Mouse (Mus musculus) kidney, embryonic 15.5 days (tissue): ENCODE data around the gene Znrf1. TPM values are rescaled to one million over a fixed set of nuclear protein-coding genes. Genes with fewer than 3 reads are reported as not detected.
"Not testable (repeated sequence)": the region's sequence is repeated elsewhere in the genome, so short reads cannot be mapped to it uniquely, and the experiment has no call there.

Source experiments
- ATAC-seq: fragments of 200-750 bp; cut with Nextera tagmentation; replicated peaks from 2 replicates; pipeline ENCODE4 v1.8.0; 2017; ENCODE audit warnings: moderate TSS enrichment; ENCODE audit not compliant: low FRiP score
- H3K27ac ChIP-seq: fragments of 300-500 bp; sonication (generic); 2 replicates; pipeline ENCODE4 v1.5.1; 2015; ENCODE audit warnings: mild to moderate bottlenecking, inconsistent platforms
- H3K27me3 ChIP-seq: fragments of 300-500 bp; sonication (generic); 2 replicates; pipeline ENCODE4 v1.6.1; 2015; ENCODE audit warnings: inconsistent platforms
- H3K36me3 ChIP-seq: fragments of 300-500 bp; sonication (generic); 2 replicates; pipeline ENCODE4 v1.6.1; 2015; ENCODE audit warnings: inconsistent platforms
- H3K4me1 ChIP-seq: fragments of 300-500 bp; sonication (generic); 2 replicates; pipeline ENCODE4 v1.6.1; 2015; ENCODE audit warnings: inconsistent platforms
- H3K4me2 ChIP-seq: fragments of 300-500 bp; sonication (generic); 2 replicates; pipeline ENCODE4 v1.6.1; 2015; ENCODE audit warnings: moderate library complexity, mild to moderate bottlenecking, inconsistent platforms
- H3K4me3 ChIP-seq: fragments of 300-500 bp; sonication (generic); replicated peaks from 2 replicates; pipeline ENCODE4 v1.5.1; 2015; ENCODE audit warnings: mild to moderate bottlenecking, inconsistent platforms
- H3K9ac ChIP-seq: fragments of 300-500 bp; sonication (generic); 2 replicates; pipeline ENCODE4 v1.6.1; 2015; ENCODE audit warnings: mild to moderate bottlenecking, inconsistent platforms
- H3K9me3 ChIP-seq: fragments of 300-500 bp; sonication (generic); replicated peaks from 2 replicates; pipeline ENCODE4 v1.6.1; 2016; ENCODE audit warnings: inconsistent platforms
- WGBS: fragments of 180-500 bp; shearing (Covaris S2); methylation state at CpG from one replicate; pipeline ENCODE4 v1.1.7; 2015; ENCODE audit warnings: mixed read lengths; 5-methylcytosine and 5-hydroxymethylcytosine counted together
- polyA plus RNA-seq: library from polyadenylated mRNA; unstranded; fragments of >200 nt; fragmentation: Nextera tagmentation; extraction: Ambion mirVana; gene quantifications from 2 replicates; pipeline ENCODE4 v1.2.1, GENCODE M21; 2015

Znrf1 gene
- polyA plus RNA-seq, 1 experiment from 2014 or later = 28.6 TPM

GRCm38 (mm10) chr8:111644286-111645051 lies 108.6 kb downstream of the Znrf1 start:
- not testable (repeated sequence) for H3K36me3 ChIP-seq
- H3K9ac ChIP-seq = peak overlapping the region; percentile 94; the same call in 1 of the 2 replicates

GRCm38 (mm10) chr8:111645715-111646114 lies 109.8 kb downstream of the Znrf1 start:
- H3K4me3 ChIP-seq = no peak overlapping the region
- no peaks in the 10 kb centered on the region for H3K9me3 ChIP-seq
- peaks cover 14% of the 10 kb centered on the region for H3K4me1 ChIP-seq
- no peaks in the 10 kb centered on the region for H3K27me3 ChIP-seq
- WGBS = 97% methylated on average over 8 of the region's 8 CpGs
- H3K4me2 ChIP-seq = no peak overlapping the region
- no peak overlapping the region for H3K27ac ChIP-seq
- no peak for ATAC-seq
- no peaks in the 10 kb centered on the region for H3K36me3 ChIP-seq
- no peak overlapping the region for H3K9ac ChIP-seq

More at GRCm38 (mm10) chr8:111644286-111645051, 108.6 kb downstream of the Znrf1 start:
- not testable (repeated sequence) for ATAC-seq, H3K9me3 ChIP-seq, H3K27me3 ChIP-seq
- Histone ChIP-seq H3K4me3 (peak overlapping the region; percentile 89), H3K4me1 (peaks cover 14% of the 10 kb centered on the region), H3K27ac (peak overlapping the region; percentile 96), H3K4me2 (peak overlapping the region; percentile 73)
- 54% methylated on average over 12 of the region's 12 CpGs for WGBS

GRCm38 (mm10) chr8:111648834-111649233 lies 112.9 kb downstream of the Znrf1 start:
- Histone ChIP-seq H3K27me3 (no peaks in the 10 kb centered on the region), H3K27ac (no peak overlapping the region), H3K9ac (no peak overlapping the region), H3K4me1 (peaks cover 4% of the 10 kb centered on the region; the same call in 1 of the 2 replicates), H3K4me2 (no peak overlapping the region), H3K4me3 (no peak overlapping the region), H3K9me3 (no peaks in the 10 kb centered on the region), H3K36me3 (no peaks in the 10 kb centered on the region)
- no peak for ATAC-seq
- WGBS = 78% methylated on average over 2 of the region's 2 CpGs

- Histone ChIP-seq H3K4me1 (peaks cover 4% of the 10 kb centered on the region; the same call in 1 of the 2 replicates), H3K27ac (no peak overlapping the region), H3K27me3 (no peaks in the 10 kb centered on the region), H3K4me3 (no peak overlapping the region), H3K9me3 (no peaks in the 10 kb centered on the region), H3K4me2 (no peak overlapping the region), H3K9ac (no peak overlapping the region), H3K36me3 (no peaks in the 10 kb centered on the region)
- ATAC-seq = no peak
- WGBS = 93% methylated on average over 3 of the region's 3 CpGs
Measured at GRCm38 (mm10) chr8:111650651-111651050, 114.8 kb downstream of the Znrf1 start.

GRCm38 (mm10) chr8:111653524-111653923 lies 117.6 kb downstream of the Znrf1 start:
- 92% methylated on average over 2 of the region's 2 CpGs for WGBS
- Histone ChIP-seq H3K4me3 (no peak overlapping the region), H3K9me3 (no peaks in the 10 kb centered on the region), H3K27me3 (no peaks in the 10 kb centered on the region), H3K27ac (no peak overlapping the region), H3K36me3 (no peaks in the 10 kb centered on the region), H3K4me1 (peaks cover 17% of the 10 kb centered on the region), H3K9ac (no peak overlapping the region), H3K4me2 (no peak overlapping the region)
- no peak for ATAC-seq

- Histone ChIP-seq H3K4me2 (no peak overlapping the region), H3K27ac (no peak overlapping the region), H3K27me3 (no peaks in the 10 kb centered on the region), H3K4me1 (peaks cover 22% of the 10 kb centered on the region), H3K9ac (no peak overlapping the region), H3K9me3 (no peaks in the 10 kb centered on the region), H3K36me3 (peaks cover 18% of the 10 kb centered on the region), H3K4me3 (no peak overlapping the region)
- 31% methylated on average over 1 of the region's 1 CpGs for WGBS
- no peak for ATAC-seq
Measured at GRCm38 (mm10) chr8:111657312-111657854, 121.5 kb downstream of the Znrf1 start.

- H3K9ac ChIP-seq = no peak overlapping the region
- no peak overlapping the region for H3K4me3 ChIP-seq
- H3K36me3 ChIP-seq = peaks cover 18% of the 10 kb centered on the region
- 66% methylated on average over 6 of the region's 6 CpGs for whole genome bisulfite sequencing
- H3K9me3 ChIP-seq = no peaks in the 10 kb centered on the region
- no peak for ATAC-seq
- H3K27me3 ChIP-seq = no peaks in the 10 kb centered on the region
- no peak overlapping the region for H3K4me2 ChIP-seq
- H3K4me1 ChIP-seq = peaks cover 22% of the 10 kb centered on the region
- H3K27ac ChIP-seq = peak overlapping the region; percentile 60
Measured at GRCm38 (mm10) chr8:111658819-111659423, 123.0 kb downstream of the Znrf1 start.

- H3K9me3 ChIP-seq = no peaks in the 10 kb centered on the region
- no peak overlapping the region for H3K27ac ChIP-seq
- no peak overlapping the region for H3K4me3 ChIP-seq
- no peak overlapping the region for H3K4me2 ChIP-seq
- ATAC-seq = no peak
- no peaks in the 10 kb centered on the region for H3K27me3 ChIP-seq
- 93% methylated on average over 3 of the region's 3 CpGs for WGBS
- peaks cover 34% of the 10 kb centered on the region for H3K36me3 ChIP-seq
- no peak overlapping the region for H3K9ac ChIP-seq
- peaks cover 13% of the 10 kb centered on the region for H3K4me1 ChIP-seq
Measured at GRCm38 (mm10) chr8:111662473-111662872, 126.6 kb downstream of the Znrf1 start.

- no peak overlapping the region for H3K4me2 ChIP-seq
- no peaks in the 10 kb centered on the region for H3K27me3 ChIP-seq
- H3K9ac ChIP-seq = no peak overlapping the region
- H3K9me3 ChIP-seq = no peaks in the 10 kb centered on the region
- H3K4me1 ChIP-seq = no peaks in the 10 kb centered on the region
- peaks cover 53% of the 10 kb centered on the region for H3K36me3 ChIP-seq
- H3K4me3 ChIP-seq = no peak overlapping the region
- WGBS = 83% methylated on average over 2 of the region's 2 CpGs
- H3K27ac ChIP-seq = no peak overlapping the region
- ATAC-seq = no peak
Measured at GRCm38 (mm10) chr8:111666751-111667150, 130.9 kb downstream of the Znrf1 start.

Other genes with a start within 250 kb of the Znrf1 start
- 69.1 and 72.4 TPM in 2 replicates for gene Rfwd3, start 235.9 kb upstream of the Znrf1 start, polyA plus RNA-seq
- 1.8 and 2.2 TPM in 2 replicates for gene Mlkl, start 197.9 kb upstream of the Znrf1 start, polyA plus RNA-seq
- gene Fa2h, start 142.3 kb upstream of the Znrf1 start, polyA plus RNA-seq = 1.0 TPM in 2 replicates
- gene Wdr59, start 14.0 kb upstream of the Znrf1 start, polyA plus RNA-seq = 6.7 and 7.0 TPM in 2 replicates
- gene Ldhd, start 94.3 kb downstream of the Znrf1 start, polyA plus RNA-seq = 1.2 and 1.3 TPM in 2 replicates
- gene Zfp1, start 107.3 kb downstream of the Znrf1 start, polyA plus RNA-seq = 20.4 and 21.2 TPM in 2 replicates
- gene Ctrb1, start 154.9 kb downstream of the Znrf1 start, polyA plus RNA-seq = 0.45 and 5.2 TPM in 2 replicates
- gene Bcar1, start 207.7 kb downstream of the Znrf1 start, polyA plus RNA-seq = 45.7 and 53.8 TPM in 2 replicates